Mouse (Mus musculus): ENCODE results near the gene E130114P18Rik.

DNA sequence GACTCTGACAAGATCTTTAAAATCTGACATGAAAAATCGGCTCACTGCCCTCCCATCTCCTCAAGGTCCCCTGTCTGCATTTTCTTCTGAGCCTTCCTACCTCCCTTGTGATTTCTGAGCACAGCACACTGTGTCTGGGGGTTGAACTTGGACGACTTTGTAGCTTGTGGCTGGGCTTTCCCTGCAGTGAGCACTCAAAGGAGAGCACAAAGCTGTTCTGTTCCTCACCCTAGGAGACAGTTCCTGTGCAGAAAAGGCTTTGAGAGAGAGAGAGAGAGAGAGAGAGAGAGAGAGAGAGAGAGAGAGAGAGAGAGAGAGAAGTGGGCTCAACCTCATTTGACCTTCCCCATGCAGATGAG, 101.3 kb downstream of the E130114P18Rik start:
- no peak for TF ChIP-seq CTCF (IDR thresholded peaks at IDR 0.05; ENCODE audit: extremely low read depth, insufficient read length, insufficient replicate concordance, low read depth, low read length)
- no peak for TF ChIP-seq POLR2A (IDR thresholded peaks at IDR 0.05; ENCODE audit: low read depth, low read length)

Measured in small intestine, adult 2 months (tissue).